Mouse (Mus musculus): ENCODE data around the gene 4933425L06Rik. TPM values are rescaled to one million over a fixed set of nuclear protein-coding genes. Genes with fewer than 3 reads are reported as not detected.

Gene 4933425L06Rik
- polyA plus RNA-seq (2012; rRNA removed) = not detected in 2 replicates

DNA sequence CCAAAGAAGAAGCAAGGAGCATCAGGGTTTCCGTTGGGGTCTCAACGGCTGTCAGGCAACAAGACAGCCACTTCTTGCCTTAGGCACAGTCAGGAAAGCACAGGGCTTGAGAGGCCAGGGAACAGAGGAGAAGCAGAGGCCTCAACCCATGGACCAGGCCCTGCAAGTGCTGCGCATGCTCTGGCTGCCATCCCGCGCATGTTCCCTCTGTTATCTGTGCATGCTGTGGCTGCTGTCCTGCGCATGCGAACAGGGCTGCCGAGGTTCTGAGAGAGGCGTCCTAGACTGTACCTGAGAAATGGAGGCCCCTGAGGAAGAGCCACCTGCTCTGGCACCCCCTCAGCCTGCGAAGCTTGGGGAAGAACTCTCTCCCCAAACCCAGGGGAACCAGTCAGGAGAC lies at the start of gene 4933425L06Rik:
4933425L06Rik (plus strand) TSS at position 261 of the 400 bp plus-strand sequence.

DNA sequence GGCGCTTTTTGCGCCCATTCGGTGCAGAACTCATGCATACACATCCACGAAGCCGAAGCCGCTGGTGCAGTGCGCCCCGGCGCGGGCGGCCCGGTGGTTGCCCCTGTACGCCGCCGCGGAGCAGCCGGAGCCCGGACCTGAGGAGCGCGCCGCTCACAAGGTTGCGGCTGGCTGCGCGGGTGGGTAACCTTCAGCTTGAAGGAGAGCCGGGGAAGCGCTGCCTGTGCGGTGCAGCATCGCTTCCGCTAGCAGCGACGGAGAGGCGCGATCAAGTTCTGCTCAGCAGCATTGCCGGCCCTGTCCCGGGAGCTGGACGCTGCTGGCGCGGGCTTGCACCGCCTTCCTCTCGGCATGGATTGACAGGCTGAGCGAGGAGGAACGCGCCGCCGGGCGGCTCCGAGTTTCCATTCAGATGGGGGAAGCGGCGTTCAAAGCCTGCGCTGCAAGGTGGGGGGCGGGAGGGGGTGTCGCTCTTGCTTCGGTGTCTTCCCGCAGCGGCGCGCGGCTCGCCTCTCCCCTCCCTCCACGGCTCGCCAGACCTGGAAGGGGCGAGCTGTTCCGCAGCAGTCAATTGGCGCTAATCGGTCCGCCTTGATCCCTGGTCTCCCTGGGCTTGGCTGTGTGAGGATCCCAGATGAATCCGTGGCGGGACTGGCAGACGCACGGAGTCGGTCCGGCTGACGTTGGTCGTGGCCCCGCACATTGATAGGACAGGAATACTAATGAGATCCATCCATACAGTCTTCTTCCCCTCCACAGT lies 27.6 kb upstream of the 4933425L06Rik start, which contains the start of gene Rgs7bp:
Rgs7bp (minus strand) TSS at position 750 of the 760 bp plus-strand sequence.

Other genes with a start within 250 kb of the 4933425L06Rik start
- 1.3 and 1.7 TPM in 2 replicates for gene Shisal2b, start 218.2 kb upstream of the 4933425L06Rik start, polyA plus RNA-seq (2012; rRNA removed)
- 1.4 and 1.7 TPM in 2 replicates for gene Rgs7bp, start 27.2 kb upstream of the 4933425L06Rik start, polyA plus RNA-seq (2012; rRNA removed)
- 8.4 and 8.5 TPM in 2 replicates for gene Rnf180, start 212.7 kb downstream of the 4933425L06Rik start, polyA plus RNA-seq (2012; rRNA removed)

Measured in ovary, adult 2 months (tissue).